Mouse (Mus musculus): ENCODE data around the gene Farsa.

Farsa gene

GRCm38 (mm10) chr8:84912391-84912790, 55.6 kb downstream of the Farsa start:
- DNase-seq = no peak

DNA sequence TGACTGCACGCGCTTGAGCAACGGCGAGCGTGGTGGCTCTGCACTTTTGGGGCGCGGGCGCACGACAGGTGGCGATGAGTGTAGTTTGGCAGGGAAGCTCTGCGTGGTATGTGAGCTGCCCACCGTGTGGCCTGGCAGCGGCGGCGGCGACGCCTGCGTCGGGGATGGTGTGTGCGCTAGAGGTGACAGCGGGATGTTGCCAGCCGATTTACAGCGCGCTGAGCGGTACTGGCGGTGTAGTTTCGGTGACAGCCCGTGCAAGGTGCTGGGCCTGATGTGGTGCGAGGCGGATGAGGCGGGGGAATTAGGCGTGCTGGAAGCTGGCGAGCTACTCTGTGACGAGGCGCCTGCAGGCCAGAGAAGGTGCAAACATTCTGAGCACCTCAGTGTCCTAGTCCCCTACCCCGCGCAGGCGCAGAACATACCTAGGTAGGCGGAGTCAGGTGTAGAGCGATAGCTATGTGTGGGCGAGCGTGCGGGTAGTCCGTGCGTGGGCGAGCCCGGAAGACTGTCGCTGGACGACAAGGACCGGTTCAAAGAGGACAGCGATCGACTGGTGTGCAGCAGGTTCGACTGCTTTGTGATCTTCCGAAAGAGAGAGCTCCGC, 56.2 kb downstream of the Farsa start:
- DNase-seq = peak; percentile 87

DNA sequence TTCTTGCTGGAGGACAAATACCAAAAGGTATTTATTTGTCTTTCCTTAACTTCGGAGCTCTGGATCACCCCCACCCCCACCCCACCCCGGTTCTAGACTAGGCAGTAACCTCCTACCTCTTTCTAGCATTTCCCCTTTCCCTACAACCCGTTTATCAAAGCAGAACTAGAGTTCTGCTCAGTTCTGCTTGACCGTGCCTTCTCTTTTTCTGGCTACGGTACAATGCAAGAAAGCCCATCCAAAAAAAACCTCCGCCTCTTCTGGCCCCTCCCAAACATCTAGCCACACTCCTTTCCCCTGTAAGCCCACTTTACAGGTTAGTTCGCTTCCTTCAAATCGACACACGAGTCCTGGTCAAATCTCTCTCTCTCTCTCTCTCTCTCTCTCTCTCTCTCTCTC, 56.7 kb downstream of the Farsa start:
- DNase-seq = peak; percentile 21

DNA sequence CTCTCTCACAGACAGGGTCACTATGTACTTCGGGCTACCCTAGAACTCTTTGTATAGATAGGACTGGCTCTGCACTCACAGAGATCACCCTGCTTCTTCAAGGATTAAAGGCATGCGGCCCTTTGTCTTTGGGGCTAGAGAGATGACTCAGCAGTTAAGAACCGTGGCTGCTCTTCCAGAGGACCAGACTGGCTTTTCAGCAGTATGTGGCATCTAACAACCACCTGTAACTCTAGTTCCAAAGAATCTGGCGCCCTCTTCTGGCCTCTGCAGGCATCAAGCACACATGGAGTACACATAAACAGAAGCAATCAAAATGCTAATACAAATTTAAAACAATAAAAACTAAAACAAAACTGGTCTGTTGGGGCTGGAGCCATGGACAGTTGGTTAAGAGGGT, 57.2 kb downstream of the Farsa start:
- DNase-seq = peak; percentile 74

- DNase-seq = peak; percentile 59
These were observed 58.5 kb downstream of the Farsa start for GRCm38 (mm10) chr8:84915269-84915668.

DNA sequence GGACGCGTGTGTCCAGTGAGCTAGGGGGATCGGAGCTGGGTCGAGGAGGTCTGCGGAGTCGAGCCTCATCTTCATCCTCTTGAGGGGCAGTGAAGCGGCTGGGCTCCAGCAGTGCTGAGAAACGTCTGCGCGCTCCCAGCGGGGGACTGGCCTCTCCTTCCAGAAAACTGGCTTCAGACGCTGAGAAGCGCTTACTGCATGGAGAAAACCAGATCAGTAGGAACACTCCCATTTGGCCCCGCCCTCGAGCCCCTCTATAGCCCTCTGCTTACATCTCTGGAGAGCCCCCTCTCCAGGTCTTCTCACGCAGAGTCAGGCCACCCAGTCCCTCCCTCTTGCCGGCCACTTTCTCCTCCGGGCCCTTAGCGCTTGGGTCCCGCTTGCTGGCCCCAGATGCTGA, 61.0 kb downstream of the Farsa start:
- DNase-seq = no peak

GRCm38 (mm10) chr8:84918646-84919045, 61.9 kb downstream of the Farsa start:
- no peak for DNase-seq

Data from lung, postnatal 36 days (tissue).